In genomic region chr1:62777320-62778235, GRCm38 (mm10) we compare ENCODE assay signal across 10 mouse cellular contexts.
DNase-seq lines count a peak whose midpoint lies in the region; ATAC-seq and TF ChIP-seq lines count a peak whose summit lies in the region.
"Had no signal": no experiment of that assay in that cellular context is flagged by ENCODE, and none has a peak within 500 bp of the region (broad histone marks: within the 10 kb centered on the region; RNA-seq: fewer than 3 reads in every experiment).

No protein-coding gene starts in this region.

- no peak overlapping the region for H3K4me3 ChIP-seq in kidney, postnatal 0 days (replicated peaks; ENCODE audit: low read depth, low read length)
- H3K4me3 ChIP-seq in brown adipose tissue, adult 24 weeks (ENCODE audit: insufficient read depth, low read depth, low read length), result no peak overlapping the region
- H3K4me3 ChIP-seq: intestine, embryonic 15.5 days had no signal

- peak; percentile 81 to 86 for DNase-seq in adrenal gland, adult (ENCODE audit: inconsistent age in 2 of 2, low spot score in 1 of 2)
- DNase-seq in adrenal gland, postnatal 4 days (ENCODE audit: low spot score in 2 of 2), result no peak
- peak; percentile 48 for DNase-seq in kidney, postnatal 0 days (ENCODE audit: low spot score)
- DNase-seq in kidney, adult 11 months, result no peak
- DNase-seq in heart, postnatal 4 days, result peak; percentile 17
- DNase-seq in thymus, postnatal 10 days (ENCODE audit: low spot score in 2 of 2), result no peak
- no peak for DNase-seq in gastrocnemius, adult 18-20 months (ENCODE audit: low spot score)
- DNase-seq: lung, postnatal 14 days had no signal

- 38% methylated on average over 17 of the region's 17 CpGs for WGBS in kidney, postnatal 0 days

- no peak; the same call in 1 of the 2 replicates for ATAC-seq in kidney, postnatal 0 days (replicated peaks; ENCODE audit: low FRiP score, low read depth)
- ATAC-seq: intestine, embryonic 15.5 days had no signal

- H3K9me3 ChIP-seq in kidney, postnatal 0 days (replicated peaks; ENCODE audit: low read length), result no peaks in the 10 kb centered on the region
- H3K9me3 ChIP-seq: intestine, embryonic 15.5 days had no signal

- no peaks in the 10 kb centered on the region for H3K27me3 ChIP-seq in kidney, postnatal 0 days (ENCODE audit: insufficient read depth, low read length)
- H3K27me3 ChIP-seq: intestine, embryonic 15.5 days had no signal

- H3K27ac ChIP-seq in kidney, postnatal 0 days, result no peak overlapping the region; the same call in 1 of the 2 replicates
- peak overlapping the region; percentile 4; the same call in 1 of the 2 replicates for H3K27ac ChIP-seq in brown adipose tissue, adult 24 weeks (replicated peaks; ENCODE audit: low read depth, low read length)
- H3K27ac ChIP-seq: intestine, embryonic 15.5 days had no signal

- no peak overlapping the region for H3K9ac ChIP-seq in kidney, postnatal 0 days (ENCODE audit: low read depth, low read length)
- H3K9ac ChIP-seq: intestine, embryonic 15.5 days had no signal

- H3K36me3 ChIP-seq in kidney, postnatal 0 days (ENCODE audit: insufficient read depth, low read length), result no peaks in the 10 kb centered on the region

- no peak for TF ChIP-seq CTCF in kidney, postnatal 0 days (IDR thresholded peaks at IDR 0.05; ENCODE audit: low read depth)

- H3K4me1 ChIP-seq in kidney, postnatal 0 days (replicated peaks; ENCODE audit: insufficient read depth, low read length), result peaks cover 16% of the 10 kb centered on the region
- H3K4me1 ChIP-seq in brown adipose tissue, adult 24 weeks (ENCODE audit: control insufficient read depth, insufficient read depth, insufficient read length, low read length), result peaks cover 28% of the 10 kb centered on the region

- no peak overlapping the region for H3K4me2 ChIP-seq in kidney, postnatal 0 days (ENCODE audit: low read length)
- H3K4me2 ChIP-seq: intestine, embryonic 15.5 days had no signal

Comparison
In these comparisons a context has a peak if more than half of its experiments do, and no peak if none do; other contexts are left out.
1. DNase-seq: peak in adrenal gland, adult (2 of 2), kidney, postnatal 0 days (single experiment) and heart, postnatal 4 days (single experiment); none in adrenal gland, postnatal 4 days (0 of 2), kidney, adult 11 months (single experiment), thymus, postnatal 10 days (0 of 2) and gastrocnemius, adult 18-20 months (single experiment).